Mouse (Mus musculus): ENCODE results near the gene Shf.

- TF ChIP-seq CTCF (IDR thresholded peaks at IDR 0.05; ENCODE audit: low read depth, low read length) (no peak), POLR2A (IDR thresholded peaks at IDR 0.05; ENCODE audit: insufficient read depth, low read length) (no peak)
Measured at GRCm38 (mm10) chr2:122305097-122305892, 63.7 kb downstream of the Shf start.
